Mouse (Mus musculus) kidney, adult 2 months (tissue): ENCODE measurements at regions not wholly inside any gene's neighbourhood (a gene's known extent, or its start where the extent isn't known, plus 50 kb on each side); places are given as distances from the start of the nearest gene placed in this dataset.
A peak's percentile ranks its signal among the peaks of the same experiment; 100 is the strongest.

Experiments used
- DNase-seq: peaks from one replicate; pipeline ENCODE4 v3.0.0; 2021
- H3K27ac ChIP-seq: fragments of 200-500 bp; 2 replicates; pipeline ENCODE4 v1.5.1; 2012; ENCODE audit warnings: low read depth, low read length, control low read depth, inconsistent platforms; ENCODE audit not compliant: insufficient read depth
- H3K27me3 ChIP-seq: fragments of 200-500 bp; replicated peaks from 2 replicates; pipeline ENCODE4 v1.6.1; 2012; ENCODE audit warnings: mild to moderate bottlenecking, moderate library complexity, low read length, inconsistent platforms; ENCODE audit not compliant: control insufficient read depth, insufficient read depth
- H3K36me3 ChIP-seq: fragments of 200-500 bp; 2 replicates; pipeline ENCODE4 v1.6.1; 2012; ENCODE audit warnings: mild to moderate bottlenecking, moderate library complexity, low read length, inconsistent platforms; ENCODE audit not compliant: control insufficient read depth, insufficient read depth
- H3K4me1 ChIP-seq: fragments of 200-500 bp; 2 replicates; pipeline ENCODE4 v1.6.1; 2011; ENCODE audit warnings: low read length; ENCODE audit not compliant: control insufficient read depth, insufficient read depth
- H3K4me3 ChIP-seq: fragments of 200-500 bp; 2 replicates; pipeline ENCODE4 v1.5.1; 2011; ENCODE audit warnings: mild to moderate bottlenecking, low read depth, low read length, control low read depth; ENCODE audit not compliant: insufficient read depth
- CTCF ChIP-seq: fragments of 200-500 bp; conservative IDR thresholded peaks from 2 replicates; pipeline ENCODE4 v1.5.1; 2011; ENCODE audit warnings: low read depth, mild to moderate bottlenecking, control low read depth, low read length, moderate library complexity, mixed read lengths; ENCODE audit not compliant: insufficient read depth, insufficient read length
- POLR2A ChIP-seq: fragments of 200-500 bp; IDR thresholded peaks from one replicate; pipeline ENCODE4 v1.6.1; 2011; ENCODE audit warnings: low read depth, low read length, control low read depth
- WGBS: fragments of 180-500 bp; shearing (Covaris S2); methylation state at CpG from one replicate; pipeline ENCODE4 v1.1.7; 2018; 5-methylcytosine and 5-hydroxymethylcytosine counted together

DNA sequence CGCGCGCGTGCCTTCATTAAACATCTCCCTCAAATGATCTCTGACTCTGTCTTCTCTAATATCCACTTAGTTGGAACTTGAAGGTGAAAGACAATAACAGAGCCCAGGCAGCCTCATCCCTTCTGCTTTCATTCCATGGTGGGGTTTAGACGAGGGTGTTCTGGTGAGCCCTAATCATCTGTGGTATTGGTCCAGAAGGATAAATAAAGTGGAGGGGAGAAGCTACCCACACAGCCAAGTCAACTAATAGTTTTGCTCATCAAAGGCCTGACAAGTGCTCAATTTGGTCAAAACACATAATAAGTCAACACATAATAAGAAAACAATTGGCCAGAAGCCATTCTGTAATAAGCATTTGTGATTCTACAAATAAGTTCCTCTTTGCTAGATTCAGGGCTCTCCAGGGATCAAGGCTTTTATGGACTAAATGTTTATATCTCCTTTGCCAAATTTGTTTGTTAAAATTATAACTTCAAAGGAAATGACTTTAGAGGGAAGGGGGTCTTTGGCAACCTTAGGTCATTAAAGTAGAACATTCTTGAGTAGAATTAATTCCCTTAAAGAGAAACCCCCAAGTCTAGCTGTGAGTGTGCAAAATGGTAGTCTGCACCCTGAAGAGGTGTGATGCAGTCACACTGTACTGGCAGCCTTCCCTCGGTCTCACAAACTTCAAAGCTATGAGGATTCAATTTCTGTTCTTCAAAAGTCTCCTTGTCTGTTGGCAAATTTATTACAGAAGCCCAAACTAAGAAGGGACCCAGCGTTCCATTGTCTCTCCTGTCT lies 186.5 kb downstream of the Sec23a start:
- H3K4me3 ChIP-seq = no peak overlapping the region
- 78% methylated on average over 7 of the region's 7 CpGs for WGBS

DNA sequence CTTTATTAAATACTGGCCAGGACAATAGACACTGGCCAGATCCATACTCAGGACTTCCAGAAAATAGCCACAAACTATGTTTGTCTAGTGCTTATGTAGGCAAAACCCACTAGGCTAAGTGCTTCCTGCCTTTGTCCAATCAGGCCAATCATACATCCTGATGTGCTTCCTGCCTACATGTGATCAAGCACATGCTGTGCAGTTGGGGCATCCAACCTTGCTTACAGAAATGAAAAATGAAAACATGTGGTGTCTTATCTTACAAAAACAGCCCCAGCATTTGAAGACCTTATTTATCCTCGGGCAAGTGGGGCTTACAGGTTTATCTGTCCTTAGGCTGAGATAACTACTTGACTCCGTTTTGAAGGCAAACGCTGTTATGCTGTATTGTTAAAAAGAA lies 188.8 kb downstream of the Sec23a start:
- no peak overlapping the region for H3K27ac ChIP-seq
- TF ChIP-seq POLR2A = no peak
- no peak for TF ChIP-seq CTCF
- no peaks in the 10 kb centered on the region for H3K4me1 ChIP-seq
- no peak overlapping the region for H3K4me3 ChIP-seq
- H3K27me3 ChIP-seq = no peaks in the 10 kb centered on the region; the same call in 1 of the 2 replicates
- no peaks in the 10 kb centered on the region for H3K36me3 ChIP-seq
- 76% methylated on average over 3 of the region's 3 CpGs for WGBS
- DNase-seq = no peak

More for the DNA sequence above, 186.5 kb downstream of the Sec23a start:
- H3K27ac ChIP-seq = no peak overlapping the region
- H3K27me3 ChIP-seq = no peaks in the 10 kb centered on the region; the same call in 1 of the 2 replicates
- H3K4me1 ChIP-seq = no peaks in the 10 kb centered on the region
- no peaks in the 10 kb centered on the region for H3K36me3 ChIP-seq
- no peak for DNase-seq
- TF ChIP-seq POLR2A (no peak), CTCF (no peak)

DNA sequence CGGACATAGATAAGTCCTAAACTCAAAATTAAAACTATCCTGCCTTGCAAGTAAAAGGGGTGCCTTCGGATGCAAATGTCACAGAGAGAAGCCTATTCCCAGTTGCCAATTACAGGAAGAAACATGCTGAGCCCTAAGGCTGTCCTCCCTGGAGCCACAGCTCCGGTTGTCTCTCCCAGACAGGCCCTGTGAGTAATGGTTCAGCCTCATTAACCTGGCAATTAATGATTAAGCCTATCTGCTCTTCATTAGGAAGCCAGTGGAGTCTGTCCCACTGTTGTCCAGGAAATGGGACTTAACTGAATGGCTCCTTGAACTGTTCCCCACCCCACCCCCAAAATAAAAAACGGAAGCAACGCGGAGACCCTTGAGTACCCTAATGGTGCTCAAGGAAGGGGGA lies 207.7 kb downstream of the Sec23a start:
- no peak overlapping the region for H3K27ac ChIP-seq
- peak; percentile 69 for DNase-seq
- H3K27me3 ChIP-seq = no peaks in the 10 kb centered on the region
- H3K36me3 ChIP-seq = no peaks in the 10 kb centered on the region
- TF ChIP-seq POLR2A (no peak), CTCF (no peak)
- H3K4me1 ChIP-seq = no peaks in the 10 kb centered on the region
- H3K4me3 ChIP-seq = no peak overlapping the region
- WGBS = 25% methylated on average over 6 of the region's 6 CpGs

DNA sequence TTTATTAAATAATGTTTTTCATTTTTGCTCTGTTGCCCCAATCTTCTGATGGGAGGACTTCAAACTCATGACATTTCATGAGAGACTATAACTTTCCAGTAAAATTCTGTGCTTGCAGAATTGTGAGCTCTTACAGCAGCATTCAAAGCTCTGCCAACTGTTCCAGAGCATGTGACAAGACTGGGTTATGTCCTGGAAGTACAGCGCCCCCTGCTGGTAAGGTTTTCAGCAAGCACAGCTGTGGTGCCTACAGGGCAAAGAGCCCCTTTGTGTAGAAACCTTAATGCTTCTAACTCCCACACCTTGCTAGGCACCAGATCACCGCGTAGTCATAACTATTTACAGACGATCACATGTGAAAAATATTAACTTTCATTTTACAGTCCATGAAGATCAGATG lies 209.4 kb downstream of the Sec23a start:
- H3K4me3 ChIP-seq = no peak overlapping the region
- peak; percentile 75 for DNase-seq
- no peaks in the 10 kb centered on the region for H3K4me1 ChIP-seq
- H3K27ac ChIP-seq = no peak overlapping the region
- H3K36me3 ChIP-seq = no peaks in the 10 kb centered on the region
- TF ChIP-seq POLR2A (no peak), CTCF (peak; percentile 74)
- WGBS = 34% methylated on average over 4 of the region's 4 CpGs
- H3K27me3 ChIP-seq = no peaks in the 10 kb centered on the region
